ENCODE assay signal across 18 mouse cellular contexts in the genomic region with DNA sequence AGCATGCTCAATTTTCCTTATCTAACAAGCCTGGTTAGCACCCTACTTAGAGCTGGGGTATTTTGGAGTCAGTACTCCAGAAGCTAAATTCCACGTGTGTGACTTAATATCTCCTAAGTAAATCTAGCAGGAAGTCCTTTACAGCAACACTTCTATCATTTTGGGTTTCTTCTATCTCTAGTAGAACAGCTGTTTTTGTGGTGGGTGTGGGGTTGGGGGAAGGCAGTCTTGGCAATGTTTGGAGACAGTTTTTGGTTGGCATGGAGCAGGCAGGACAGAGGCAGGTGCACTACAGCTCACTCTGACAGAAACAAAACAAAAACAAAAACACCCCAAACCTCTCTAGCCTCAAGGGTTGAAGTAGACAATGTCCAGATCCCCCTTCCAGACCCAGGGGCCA. TPM values are rescaled to one million over a fixed set of nuclear protein-coding genes. Genes with fewer than 3 reads are reported as not detected.
DNase-seq lines count a peak whose midpoint lies in the region; ATAC-seq and TF ChIP-seq lines count a peak whose summit lies in the region.
"Had no signal": no experiment of that assay in that cellular context is flagged by ENCODE, and none has a peak within 500 bp of the region (broad histone marks: within the 10 kb centered on the region; RNA-seq: fewer than 3 reads in every experiment).

No protein-coding gene starts in this region.

- peaks cover 17% of the 10 kb centered on the region for H3K4me1 ChIP-seq in midbrain, embryonic 14.5 days (ENCODE audit: control insufficient read depth, insufficient read depth, low read length)
- H3K4me1 ChIP-seq in midbrain, embryonic 13.5 days (replicated peaks), result peaks cover 32% of the 10 kb centered on the region

- TF ChIP-seq CTCF in gastrocnemius, adult 2 months (IDR thresholded peaks at IDR 0.05), result no peak

- H3K4me3 ChIP-seq in gastrocnemius, adult 2 months, result peak overlapping the region; percentile 92
- no peak overlapping the region for H3K4me3 ChIP-seq in midbrain, embryonic 14.5 days (replicated peaks; ENCODE audit: low read depth, low read length)
- H3K4me3 ChIP-seq in midbrain, embryonic 13.5 days (replicated peaks), result no peak overlapping the region
- peak overlapping the region; percentile 82 for H3K4me3 ChIP-seq in myocyte

- no peak for ATAC-seq in midbrain, embryonic 14.5 days (ENCODE audit: low FRiP score, low TSS enrichment)
- ATAC-seq in midbrain, embryonic 13.5 days, result no peak
- ATAC-seq: forebrain, embryonic 15.5 days; hindbrain, embryonic 16.5 days had no signal

- H3K9me3 ChIP-seq in midbrain, embryonic 14.5 days (ENCODE audit: control insufficient read depth, low read length), result no peaks in the 10 kb centered on the region
- no peaks in the 10 kb centered on the region for H3K9me3 ChIP-seq in midbrain, embryonic 13.5 days
- H3K9me3 ChIP-seq: forebrain, embryonic 15.5 days; heart, embryonic 13.5 days; hindbrain, embryonic 12.5 days had no signal

- H3K36me3 ChIP-seq in midbrain, embryonic 14.5 days (ENCODE audit: control insufficient read depth, insufficient read depth, low read length), result no peaks in the 10 kb centered on the region
- no peaks in the 10 kb centered on the region for H3K36me3 ChIP-seq in midbrain, embryonic 13.5 days
- no peaks in the 10 kb centered on the region for H3K36me3 ChIP-seq in myocyte (ENCODE audit: control insufficient read depth, insufficient read depth)
- H3K36me3 ChIP-seq: forebrain, embryonic 15.5 days; heart, embryonic 13.5 days; hindbrain, embryonic 12.5 days had no signal

- no peak overlapping the region for H3ac ChIP-seq in myocyte (ENCODE audit: control insufficient read depth, insufficient read length)

- H3K27me3 ChIP-seq in midbrain, embryonic 14.5 days (ENCODE audit: control insufficient read depth, insufficient read depth, low read length), result no peaks in the 10 kb centered on the region
- no peaks in the 10 kb centered on the region for H3K27me3 ChIP-seq in midbrain, embryonic 13.5 days
- no peaks in the 10 kb centered on the region for H3K27me3 ChIP-seq in myocyte (ENCODE audit: control insufficient read depth, insufficient read depth, insufficient read length)
- H3K27me3 ChIP-seq: CH12.LX; forebrain, embryonic 15.5 days; heart, embryonic 13.5 days; hindbrain, embryonic 12.5 days had no signal

- H3K27ac ChIP-seq in gastrocnemius, adult 2 months, result peak overlapping the region; percentile 94
- H3K27ac ChIP-seq in midbrain, embryonic 14.5 days (replicated peaks; ENCODE audit: low read depth, low read length), result no peak overlapping the region
- H3K27ac ChIP-seq in midbrain, embryonic 13.5 days, result no peak overlapping the region
- H3K27ac ChIP-seq: forebrain, embryonic 15.5 days; hindbrain, embryonic 12.5 days had no signal

- intact Hi-C loops in gastrocnemius, adult 2 months (cut with DNase I), result no loop called here

- H3K4me2 ChIP-seq in midbrain, embryonic 14.5 days (ENCODE audit: low read length), result 0 out of 2 replicates have a peak overlapping the region, but pooled peaks have one; percentile 85
- no peak overlapping the region for H3K4me2 ChIP-seq in midbrain, embryonic 13.5 days (replicated peaks)
- H3K4me2 ChIP-seq in myocyte (ENCODE audit: low read depth), result peak overlapping the region; percentile 90

- 43% methylated on average over 1 of the region's 1 CpGs for WGBS in midbrain, embryonic 14.5 days
- WGBS in midbrain, embryonic 13.5 days, result 54% methylated on average over 1 of the region's 1 CpGs

- TF ChIP-seq POLR2A in myocyte (IDR thresholded peaks at IDR 0.05; ENCODE audit: insufficient read length, low read depth), result no peak

- no peak for DNase-seq in gastrocnemius, adult 2 months
- no peak for DNase-seq in gastrocnemius, adult 8-10 months (ENCODE audit: low spot score in 2 of 2)
- no peak for DNase-seq in midbrain, embryonic 14.5 days
- peak; percentile 11 for DNase-seq in 416B (ENCODE audit: low read depth)
- DNase-seq in lung, postnatal 10 days, result no peak
- DNase-seq: adrenal gland, adult 8-10 months; adrenal gland, postnatal 36 days; cerebellum, adult 2 months; cerebellum, postnatal 10 days; gastrocnemius, postnatal 36 days; heart, postnatal 4 days had no signal

- H3K9ac ChIP-seq in midbrain, embryonic 14.5 days (replicated peaks; ENCODE audit: low read length), result no peak overlapping the region
- H3K9ac ChIP-seq in midbrain, embryonic 13.5 days (replicated peaks), result no peak overlapping the region
- H3K9ac ChIP-seq: hindbrain, embryonic 12.5 days had no signal

- peaks cover 13% of the 10 kb centered on the region for H3K79me2 ChIP-seq in myocyte (ENCODE audit: control insufficient read depth, insufficient read depth)

TF ChIP-seq in myocyte, 11 proteins besides CTCF, POLR2A, EP300 and RAD21:
- TF ChIP-seq REST (IDR thresholded peaks at IDR 0.05; ENCODE audit: insufficient read depth, insufficient read length) (no peak), MYOD1 (IDR thresholded peaks at IDR 0.05; ENCODE audit: control insufficient read depth in 1 of 3, insufficient read length in 2 of 3, low read depth in 2 of 3) (peak in 2 of 3 experiments; percentile 56 to 71), MYOG (IDR thresholded peaks at IDR 0.05; ENCODE audit: control insufficient read depth in 1 of 3, insufficient read depth in 1 of 3, insufficient read length in 2 of 3, low read depth in 2 of 3) (peak in 1 of 3 experiments; percentile 45)
TF ChIP-seq in myocyte: peak in this region for 2.

RNA-seq across cellular contexts. Expression of a gene that starts 3.1 kb away (rescaled TPM):
- 100 to 1,000 TPM in 1 of 2 experiments, 10 to 100 TPM in 1; 94.2 to 115 TPM for total RNA-seq in gastrocnemius, adult 2 months (2021)
- total RNA-seq in gastrocnemius, adult 8-10 months (2022), result 100 to 1,000 TPM; 102 to 119 (median 108) TPM
- polyA plus RNA-seq in midbrain, embryonic 14.5 days (2014; fragmentation: Nextera tagmentation; extraction: Ambion mirVana), result 34.9 and 39.7 TPM in 2 replicates
- polyA plus RNA-seq in midbrain, embryonic 13.5 days (2015; fragmentation: Nextera tagmentation; extraction: Ambion mirVana), result 21.1 and 21.7 TPM in 2 replicates
- polyA plus RNA-seq in myocyte (2012; fragmentation: generic; extraction: Trizol), result 15.5 TPM

Comparison
In these comparisons a context has a peak if more than half of its experiments do, and no peak if none do; other contexts are left out.
1. H3K4me3 ChIP-seq: peak in gastrocnemius, adult 2 months (single experiment) and myocyte (single experiment); none in midbrain, embryonic 14.5 days (single experiment) and midbrain, embryonic 13.5 days (single experiment).